Mouse (Mus musculus) heart, adult 2 months (tissue): ENCODE measurements at regions not wholly inside any gene's neighbourhood (a gene's known extent, or its start where the extent isn't known, plus 50 kb on each side); places are given as distances from the start of the nearest gene placed in this dataset.

Experiments
- DNase-seq, 2 experiments: peaks; one replicate each; pipeline ENCODE4 v3.0.0; 2021
- H3K27ac ChIP-seq: fragments of 200-600 bp; 2 replicates; pipeline ENCODE4 v1.8.1; 2022
- H3K27me3 ChIP-seq: fragments of 200-500 bp; 2 replicates; pipeline ENCODE4 v1.6.1; 2012; ENCODE audit warnings: mild to moderate bottlenecking, low read length, inconsistent platforms, mixed read lengths; ENCODE audit not compliant: control insufficient read depth, insufficient read depth
- H3K36me3 ChIP-seq: fragments of 200-500 bp; 2 replicates; pipeline ENCODE4 v1.6.1; 2012; ENCODE audit warnings: low read length, inconsistent platforms; ENCODE audit not compliant: control insufficient read depth, insufficient read depth
- H3K4me1 ChIP-seq: fragments of 200-500 bp; 2 replicates; pipeline ENCODE4 v1.6.1; 2011; ENCODE audit warnings: low read length; ENCODE audit not compliant: control insufficient read depth, insufficient read depth
- H3K4me3 ChIP-seq: fragments of 200-600 bp; 2 replicates; pipeline ENCODE4 v1.8.1; 2022
- H3K79me2 ChIP-seq: fragments of 200-500 bp; replicated peaks from 2 replicates; pipeline ENCODE4 v1.6.1; 2012; ENCODE audit warnings: mild to moderate bottlenecking, inconsistent platforms, low read length, moderate library complexity, mixed read lengths; ENCODE audit not compliant: control insufficient read depth, insufficient read depth
- H3K9ac ChIP-seq: fragments of 200-500 bp; 2 replicates; pipeline ENCODE4 v1.6.1; 2012; ENCODE audit warnings: low read depth, mild to moderate bottlenecking, control low read depth, inconsistent platforms, low read length, mixed read lengths
- CTCF ChIP-seq: fragments of 200-600 bp; IDR thresholded peaks from 2 replicates; pipeline ENCODE4 v1.8.1; 2022; ENCODE audit warnings: antibody characterized with exemption, mild to moderate bottlenecking, moderate library complexity
- EP300 ChIP-seq: fragments of 200-500 bp; IDR thresholded peaks from 2 replicates; pipeline ENCODE4 v1.6.1; 2011; ENCODE audit warnings: low read depth, low read length, control low read depth; ENCODE audit not compliant: insufficient read depth
- POLR2A ChIP-seq: fragments of 200-500 bp; IDR thresholded peaks from 2 replicates; pipeline ENCODE4 v1.6.1; 2011; ENCODE audit warnings: mild to moderate bottlenecking, low read depth, low read length, control low read depth; ENCODE audit not compliant: insufficient read depth
- WGBS: fragments of 180-500 bp; shearing (Covaris S2); methylation state at CpG from one replicate; pipeline ENCODE4 v1.1.7; 2018; 5-methylcytosine and 5-hydroxymethylcytosine counted together
- intact Hi-C: fragments of 180-260 bp; cut with DNase I; formaldehyde crosslinking; loops from one replicate; pipeline ENCODE4 v1.15.1; 2025

GRCm38 (mm10) chr15:103102068-103102840 lies 64.6 kb downstream of the Smug1 start:
- peak; percentile 21 to 36 for DNase-seq
- no peaks in the 10 kb centered on the region for H3K36me3 ChIP-seq
- peak overlapping the region; percentile 38 for H3K4me3 ChIP-seq
- no peaks in the 10 kb centered on the region for H3K79me2 ChIP-seq
- intact Hi-C loops, result no loop called here
- no peaks in the 10 kb centered on the region for H3K4me1 ChIP-seq
- TF ChIP-seq CTCF (no peak), POLR2A (no peak), EP300 (no peak)
- H3K27ac ChIP-seq, result no peak overlapping the region
- peaks cover 8% of the 10 kb centered on the region; the same call in 1 of the 2 replicates for H3K27me3 ChIP-seq
- H3K9ac ChIP-seq, result no peak overlapping the region
- WGBS, result 5% methylated on average over 46 of the region's 46 CpGs

DNA sequence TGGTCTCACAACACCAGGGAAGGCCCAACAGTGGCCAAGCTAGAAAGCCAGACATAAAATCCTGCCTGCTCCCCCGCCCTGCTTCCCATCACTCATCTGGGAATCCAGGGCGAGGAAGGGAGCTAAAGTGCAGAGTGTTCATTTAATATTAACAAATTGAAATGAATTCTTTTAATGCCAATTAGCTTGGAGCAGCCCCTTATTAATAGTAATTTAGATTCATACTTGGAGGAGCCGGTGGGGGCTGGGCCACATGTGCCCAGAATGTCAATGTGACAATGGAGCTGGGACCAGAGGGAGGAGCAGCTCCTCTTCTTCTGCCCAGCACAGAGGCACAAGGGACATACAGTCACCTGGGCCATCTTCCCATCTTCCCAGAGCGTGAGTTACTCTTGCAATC lies 66.8 kb downstream of the Smug1 start:
- Histone ChIP-seq H3K4me1 (no peaks in the 10 kb centered on the region), H3K79me2 (no peaks in the 10 kb centered on the region), H3K36me3 (no peaks in the 10 kb centered on the region), H3K27me3 (peaks cover 8% of the 10 kb centered on the region; the same call in 1 of the 2 replicates), H3K27ac (no peak overlapping the region), H3K9ac (no peak overlapping the region), H3K4me3 (no peak overlapping the region)
- WGBS, result 83% methylated on average over 4 of the region's 4 CpGs
- DNase-seq, result no peak
- TF ChIP-seq POLR2A, result no peak
- no peak for TF ChIP-seq EP300
- no peak for TF ChIP-seq CTCF
- intact Hi-C loops, result no loop called here

- peak; percentile 56 to 80 for DNase-seq
- Histone ChIP-seq H3K36me3 (no peaks in the 10 kb centered on the region), H3K27me3 (0 out of 2 replicates have a peak, but pooled peaks cover 2% of the 10 kb centered on the region), H3K27ac (no peak overlapping the region), H3K4me1 (peaks cover 1% of the 10 kb centered on the region), H3K79me2 (no peaks in the 10 kb centered on the region), H3K9ac (no peak overlapping the region), H3K4me3 (no peak overlapping the region)
- WGBS, result 11% methylated on average over 7 of the region's 7 CpGs
- TF ChIP-seq CTCF (no peak), POLR2A (no peak), EP300 (0 out of 2 replicates have a peak, but pooled peaks have one; percentile 36)
- intact Hi-C loops, result no loop called here
Observed at GRCm38 (mm10) chr15:103094457-103094856, 72.4 kb downstream of the Smug1 start.

- H3K27me3 ChIP-seq, result 0 out of 2 replicates have a peak, but pooled peaks cover 2% of the 10 kb centered on the region
- no peak overlapping the region for H3K9ac ChIP-seq
- H3K4me3 ChIP-seq, result no peak overlapping the region
- peaks cover 1% of the 10 kb centered on the region for H3K4me1 ChIP-seq
- H3K79me2 ChIP-seq, result no peaks in the 10 kb centered on the region
- no peak for TF ChIP-seq EP300
- TF ChIP-seq CTCF, result no peak
- no peak for TF ChIP-seq POLR2A
- 64% methylated on average over 12 of the region's 12 CpGs for WGBS
- intact Hi-C loops, result no loop called here
- H3K27ac ChIP-seq, result no peak overlapping the region
- peak in 1 of 2 experiments; percentile 23 for DNase-seq
- H3K36me3 ChIP-seq, result no peaks in the 10 kb centered on the region
Observed at GRCm38 (mm10) chr15:103093655-103094054, 73.2 kb downstream of the Smug1 start.

DNA sequence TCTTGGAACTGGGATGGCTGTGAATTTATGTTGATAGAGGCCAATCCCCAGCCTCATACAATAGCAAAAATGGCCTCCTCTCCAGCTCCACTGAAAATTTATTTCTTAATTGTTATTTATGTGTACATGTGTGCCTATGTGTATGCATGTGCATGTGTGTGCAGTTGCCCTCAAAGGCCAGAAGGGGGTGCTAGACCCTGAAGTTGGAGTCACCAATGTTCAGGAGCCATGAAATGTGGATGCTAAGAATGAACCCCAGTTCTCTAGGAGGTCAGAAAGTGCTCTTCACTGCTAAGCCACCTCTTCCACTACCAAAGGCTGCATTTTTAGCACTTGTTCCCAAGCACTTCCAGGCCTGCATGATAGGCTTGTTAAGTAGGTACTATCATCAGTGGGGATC lies 73.8 kb downstream of the Hoxc4 start:
- no peak for DNase-seq
- Histone ChIP-seq H3K9ac (no peak overlapping the region), H3K27ac (no peak overlapping the region), H3K36me3 (no peaks in the 10 kb centered on the region), H3K4me3 (no peak overlapping the region), H3K27me3 (no peaks in the 10 kb centered on the region), H3K79me2 (no peaks in the 10 kb centered on the region), H3K4me1 (peaks cover 1% of the 10 kb centered on the region)
- TF ChIP-seq POLR2A (no peak), EP300 (no peak), CTCF (peak; percentile 21; the same call in 1 of the 2 replicates)
- intact Hi-C loops, result no loop called here
